Mouse (Mus musculus) heart, embryonic 11.5 days (tissue): ENCODE measurements around the gene Mef2d. TPM values are rescaled to one million over a fixed set of nuclear protein-coding genes. Genes with fewer than 3 reads are reported as not detected.

Experiments
- ATAC-seq: fragments of 200-750 bp; cut with Nextera tagmentation; replicated peaks from 2 replicates; pipeline ENCODE4 v1.8.0; 2017; ENCODE audit warnings: moderate library complexity; ENCODE audit not compliant: insufficient number of reproducible peaks, low FRiP score, low TSS enrichment
- H3K27ac ChIP-seq: fragments of 300-500 bp; sonication (generic); 2 replicates; pipeline ENCODE4 v1.5.1; 2014; ENCODE audit warnings: mild to moderate bottlenecking, low read depth, low read length
- H3K27me3 ChIP-seq: fragments of 300-500 bp; sonication (generic); 2 replicates; pipeline ENCODE4 v1.6.1; 2014; ENCODE audit warnings: mild to moderate bottlenecking, low read length, mixed read lengths; ENCODE audit not compliant: control insufficient read depth, insufficient read depth
- H3K36me3 ChIP-seq: fragments of 300-500 bp; sonication (generic); 2 replicates; pipeline ENCODE4 v1.6.1; 2014; ENCODE audit warnings: mild to moderate bottlenecking, low read length, moderate library complexity, mixed read lengths; ENCODE audit not compliant: control insufficient read depth, insufficient read depth
- H3K4me1 ChIP-seq: fragments of 300-500 bp; sonication (generic); 2 replicates; pipeline ENCODE4 v1.6.1; 2014; ENCODE audit warnings: low read length; ENCODE audit not compliant: control insufficient read depth, insufficient read depth
- H3K4me2 ChIP-seq: fragments of 300-500 bp; sonication (generic); 2 replicates; pipeline ENCODE4 v1.6.1; 2014; ENCODE audit warnings: mild to moderate bottlenecking, moderate library complexity
- H3K4me3 ChIP-seq: fragments of 300-500 bp; sonication (generic); 2 replicates; pipeline ENCODE4 v1.5.1; 2014; ENCODE audit warnings: low read depth, low read length
- H3K9ac ChIP-seq: fragments of 300-500 bp; sonication (generic); 2 replicates; pipeline ENCODE4 v1.6.1; 2014; ENCODE audit warnings: mild to moderate bottlenecking, low read depth, low read length, moderate library complexity
- H3K9me3 ChIP-seq: fragments of 300-500 bp; sonication (generic); replicated peaks from 2 replicates; pipeline ENCODE4 v1.6.1; 2016; ENCODE audit warnings: low read length; ENCODE audit not compliant: control insufficient read depth
- WGBS: fragments of 180-500 bp; shearing (Covaris S2); extraction: QIAGEN DNeasy Blood & Tissue Kit; methylation state at CpG from one replicate; pipeline ENCODE4 v1.1.7; 2014; ENCODE audit not compliant: insufficient replicate concordance; 5-methylcytosine and 5-hydroxymethylcytosine counted together
- polyA plus RNA-seq: library from polyadenylated mRNA; unstranded; fragments of >200 nt; fragmentation: Nextera tagmentation; extraction: Ambion mirVana; gene quantifications from 2 replicates; pipeline ENCODE4 v1.2.1, GENCODE M21; 2014

Mef2d gene
- polyA plus RNA-seq, 1 experiment from 2014 or later, result 39.8 TPM

DNA sequence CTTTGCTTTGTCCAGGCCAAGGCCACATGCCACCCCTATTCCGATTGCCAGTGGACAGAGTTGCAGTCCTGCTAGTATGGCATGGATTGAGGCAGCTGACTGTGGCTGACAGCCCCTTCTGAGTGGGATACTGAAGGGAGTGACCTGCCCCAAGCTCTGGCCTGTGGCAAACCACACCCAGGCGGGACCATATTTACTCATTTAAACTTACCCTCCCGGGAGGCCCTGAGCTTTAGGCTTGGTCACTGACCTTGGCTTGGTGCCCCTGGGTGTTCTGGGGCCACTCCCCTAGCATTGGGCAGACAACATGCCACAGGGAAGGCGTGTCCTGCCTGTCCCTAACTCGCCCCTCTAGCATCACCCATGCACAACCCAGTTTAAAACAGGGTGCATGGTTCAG, 3.8 kb downstream of the Mef2d start:
- no peaks in the 10 kb centered on the region for H3K9me3 ChIP-seq
- H3K9ac ChIP-seq, result peak overlapping the region; percentile 91
- 50% methylated on average over 5 of the region's 5 CpGs for WGBS
- peaks cover 77% of the 10 kb centered on the region for H3K4me1 ChIP-seq
- ATAC-seq, result no peak
- no peaks in the 10 kb centered on the region for H3K27me3 ChIP-seq
- peak overlapping the region; percentile 100 for H3K27ac ChIP-seq
- no peaks in the 10 kb centered on the region for H3K36me3 ChIP-seq
- peak overlapping the region; percentile 97 for H3K4me3 ChIP-seq
- peak overlapping the region; percentile 97 for H3K4me2 ChIP-seq

DNA sequence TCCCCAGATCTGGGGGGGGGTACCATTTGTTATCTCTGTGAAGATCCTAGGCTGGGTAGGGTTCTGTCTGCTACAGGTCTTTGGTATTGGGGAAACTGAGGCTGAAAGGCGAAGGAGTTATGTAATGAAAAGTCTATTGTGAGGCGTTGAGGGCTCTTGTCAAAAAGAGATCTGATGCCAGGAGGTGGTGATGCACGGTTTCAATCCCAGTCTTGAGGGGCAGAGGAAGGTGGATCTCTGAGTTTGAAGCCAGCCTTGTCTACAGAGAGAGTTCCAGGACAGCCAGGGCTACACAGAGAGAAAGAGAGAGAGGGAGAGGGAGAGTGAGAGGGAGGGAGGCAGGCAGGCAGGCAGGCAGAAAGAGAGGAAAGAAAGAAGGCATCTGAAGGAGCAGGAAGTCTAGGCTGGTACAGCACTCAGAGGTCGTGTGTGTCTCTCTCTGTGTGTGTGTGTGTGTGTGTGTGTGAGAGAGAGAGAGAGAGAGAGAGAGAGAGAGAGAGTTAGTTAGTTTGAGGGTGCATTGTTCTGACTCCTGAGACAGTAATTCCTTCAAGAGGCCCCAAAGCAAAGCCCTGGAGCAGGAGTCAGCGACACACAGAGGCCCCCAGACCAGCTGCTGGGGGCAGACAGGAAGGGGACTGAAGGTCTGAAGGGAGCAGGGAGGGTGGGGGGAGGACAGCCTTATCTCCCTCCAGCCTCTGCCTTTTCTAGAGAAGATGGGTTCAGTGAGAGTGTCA, 4.4 kb downstream of the Mef2d start:
- no peaks in the 10 kb centered on the region for H3K9me3 ChIP-seq
- peak overlapping the region; percentile 100 for H3K27ac ChIP-seq
- peak overlapping the region; percentile 97 for H3K4me2 ChIP-seq
- H3K9ac ChIP-seq, result peak overlapping the region; percentile 91
- no peaks in the 10 kb centered on the region for H3K36me3 ChIP-seq
- H3K27me3 ChIP-seq, result no peaks in the 10 kb centered on the region
- WGBS, result 28% methylated on average over 5 of the region's 5 CpGs
- ATAC-seq, result no peak
- H3K4me3 ChIP-seq, result 0 out of 2 replicates have a peak overlapping the region, but pooled peaks have one; percentile 9
- peaks cover 80% of the 10 kb centered on the region for H3K4me1 ChIP-seq

GRCm38 (mm10) chr3:88147444-88147843, 5.3 kb downstream of the Mef2d start:
- no peak for ATAC-seq
- Histone ChIP-seq H3K4me3 (no peak overlapping the region), H3K36me3 (no peaks in the 10 kb centered on the region), H3K27ac (peak overlapping the region; percentile 100; the same call in 1 of the 2 replicates), H3K9ac (peak overlapping the region; percentile 16; the same call in 1 of the 2 replicates), H3K9me3 (no peaks in the 10 kb centered on the region), H3K4me2 (peak overlapping the region; percentile 97; the same call in 1 of the 2 replicates), H3K4me1 (peaks cover 88% of the 10 kb centered on the region), H3K27me3 (no peaks in the 10 kb centered on the region)
- WGBS, result 65% methylated on average over 2 of the region's 2 CpGs

DNA sequence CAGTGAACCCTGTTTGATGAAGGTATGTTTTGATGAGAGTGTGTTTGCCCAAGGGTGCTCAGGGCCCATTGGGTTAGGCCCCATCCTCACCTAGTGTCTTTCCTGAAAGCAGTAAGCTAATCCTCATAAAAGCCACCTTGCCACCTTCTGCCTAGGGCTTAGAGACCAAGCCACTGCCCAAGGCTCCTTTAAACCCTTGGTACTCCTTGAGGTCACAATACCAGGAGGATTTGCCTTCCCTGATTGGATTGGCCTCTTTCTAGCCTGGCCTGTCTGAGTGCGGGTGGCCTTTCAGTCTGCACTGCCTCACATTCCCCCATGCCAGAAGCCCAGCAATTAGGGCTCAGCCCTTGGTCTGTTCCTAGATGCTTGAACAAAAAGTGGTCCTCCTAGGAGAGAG, 5.7 kb downstream of the Mef2d start:
- 72% methylated on average over 1 of the region's 1 CpGs for WGBS
- ATAC-seq, result no peak
- Histone ChIP-seq H3K4me2 (no peak overlapping the region), H3K4me3 (no peak overlapping the region), H3K9me3 (no peaks in the 10 kb centered on the region), H3K27ac (peak overlapping the region; percentile 100), H3K9ac (peak overlapping the region; percentile 28; the same call in 1 of the 2 replicates), H3K4me1 (peaks cover 88% of the 10 kb centered on the region), H3K36me3 (no peaks in the 10 kb centered on the region), H3K27me3 (no peaks in the 10 kb centered on the region)

GRCm38 (mm10) chr3:88148354-88148753, 6.2 kb downstream of the Mef2d start:
- Histone ChIP-seq H3K9me3 (no peaks in the 10 kb centered on the region), H3K4me3 (no peak overlapping the region), H3K27me3 (no peaks in the 10 kb centered on the region), H3K36me3 (no peaks in the 10 kb centered on the region), H3K27ac (peak overlapping the region; percentile 100), H3K9ac (peak overlapping the region; percentile 28; the same call in 1 of the 2 replicates), H3K4me2 (peak overlapping the region; percentile 81), H3K4me1 (peaks cover 92% of the 10 kb centered on the region)
- WGBS, result 81% methylated on average over 5 of the region's 5 CpGs
- ATAC-seq, result no peak

- Histone ChIP-seq H3K9ac (peak overlapping the region; percentile 70), H3K4me1 (peaks cover 88% of the 10 kb centered on the region), H3K9me3 (no peaks in the 10 kb centered on the region), H3K36me3 (no peaks in the 10 kb centered on the region), H3K27me3 (no peaks in the 10 kb centered on the region), H3K4me3 (peak overlapping the region; percentile 31), H3K27ac (peak overlapping the region; percentile 100), H3K4me2 (peak overlapping the region; percentile 81)
- no peak for ATAC-seq
- 45% methylated on average over 4 of the region's 4 CpGs for WGBS
Measured at GRCm38 (mm10) chr3:88148776-88149509, 6.8 kb downstream of the Mef2d start.

GRCm38 (mm10) chr3:88149510-88149974, 7.4 kb downstream of the Mef2d start:
- 10% methylated on average over 6 of the region's 6 CpGs for WGBS
- Histone ChIP-seq H3K4me1 (peaks cover 82% of the 10 kb centered on the region), H3K27ac (peak overlapping the region; percentile 100), H3K36me3 (no peaks in the 10 kb centered on the region), H3K27me3 (no peaks in the 10 kb centered on the region), H3K9ac (peak overlapping the region; percentile 70), H3K4me2 (peak overlapping the region; percentile 81), H3K4me3 (peak overlapping the region; percentile 31), H3K9me3 (no peaks in the 10 kb centered on the region)
- ATAC-seq, result no peak

DNA sequence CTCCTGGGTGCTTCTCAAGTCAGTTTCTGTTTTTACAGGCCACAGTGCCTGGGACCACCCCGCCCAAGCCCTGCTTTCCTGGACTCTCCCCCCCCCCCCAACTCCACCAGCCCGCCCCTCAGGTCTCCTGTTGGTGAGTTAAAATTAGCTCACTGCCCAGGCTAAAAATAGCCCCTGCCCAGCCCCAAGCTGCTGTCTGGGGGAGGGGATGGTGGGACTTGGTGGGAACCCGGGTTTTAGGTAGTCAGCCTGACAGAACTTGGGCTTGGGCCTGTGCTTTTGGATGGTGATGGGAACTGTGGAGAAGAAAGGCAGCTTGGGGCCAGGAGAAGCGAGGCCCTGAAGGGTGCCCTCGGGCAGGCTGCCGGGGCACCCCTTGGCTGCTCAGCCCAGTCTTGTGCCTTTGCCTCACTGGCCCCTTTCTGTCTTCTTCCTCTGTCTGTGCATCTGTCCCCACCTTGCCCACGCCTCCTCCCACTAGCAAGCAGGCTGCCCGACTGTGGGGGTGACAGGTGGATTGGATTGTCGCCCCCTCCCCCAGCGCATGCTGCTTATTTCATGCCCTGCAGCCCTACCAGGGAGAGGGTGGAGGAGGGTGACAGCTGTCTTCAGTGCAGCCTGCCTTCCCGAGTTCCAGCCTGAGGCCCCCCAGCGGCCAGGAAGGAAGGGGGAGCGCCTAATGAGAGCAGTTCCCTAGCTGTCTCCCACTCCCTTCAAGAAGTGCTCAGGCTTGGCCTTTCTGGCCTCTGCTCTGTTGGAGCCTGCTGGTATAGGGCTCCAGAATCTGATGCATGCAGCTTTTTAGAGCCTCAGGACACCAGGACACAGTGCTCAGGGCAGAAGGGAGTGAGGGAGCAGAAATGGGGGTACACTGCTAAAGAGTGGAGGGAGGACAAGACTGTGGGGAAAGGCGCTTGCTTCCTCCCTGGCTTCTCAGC, 8.2 kb downstream of the Mef2d start:
- H3K9ac ChIP-seq, result peak overlapping the region; percentile 70
- peak overlapping the region; percentile 81 for H3K4me2 ChIP-seq
- H3K9me3 ChIP-seq, result no peaks in the 10 kb centered on the region
- peak overlapping the region; percentile 100 for H3K27ac ChIP-seq
- WGBS, result 15% methylated on average over 14 of the region's 14 CpGs
- H3K27me3 ChIP-seq, result no peaks in the 10 kb centered on the region
- H3K4me1 ChIP-seq, result peaks cover 74% of the 10 kb centered on the region
- peak; percentile 70 for ATAC-seq
- H3K4me3 ChIP-seq, result peak overlapping the region; percentile 35
- no peaks in the 10 kb centered on the region for H3K36me3 ChIP-seq
